Mouse (Mus musculus): ENCODE data around the gene Polrmt. TPM values are rescaled to one million over a fixed set of nuclear protein-coding genes. Genes with fewer than 3 reads are reported as not detected.

Gene Polrmt
- total RNA-seq, 2 experiments from 2014 or later = 9.7 to 20.9 TPM

- no peak for ATAC-seq (ENCODE audit: poor library complexity, severe bottlenecking)
Observed at GRCm38 (mm10) chr10:79693580-79694378, 52.6 kb downstream of the Polrmt start.

GRCm38 (mm10) chr10:79691986-79692548 lies 54.3 kb downstream of the Polrmt start:
- ATAC-seq (ENCODE audit: poor library complexity, severe bottlenecking) = no peak

DNA sequence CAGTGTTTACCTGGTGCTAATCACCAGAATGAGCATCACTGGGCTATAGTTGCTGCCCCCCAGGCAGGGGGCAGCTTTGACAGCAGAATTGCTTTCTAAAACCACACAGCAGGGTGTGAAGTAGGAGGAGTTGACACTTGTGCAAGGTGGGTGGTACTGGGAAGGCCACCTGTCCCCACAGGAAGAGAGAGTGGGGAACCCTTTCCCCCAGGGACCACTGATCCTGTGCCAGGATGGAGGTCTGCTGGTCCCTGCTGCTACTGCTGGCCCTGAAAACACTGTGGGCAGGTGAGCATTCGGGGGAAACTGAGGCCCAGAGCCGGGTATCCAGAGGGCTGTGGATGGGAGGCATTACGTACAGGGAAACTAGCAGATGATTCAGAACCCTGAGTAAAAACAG lies 57.2 kb downstream of the Polrmt start:
- no peak for ATAC-seq (ENCODE audit: poor library complexity, severe bottlenecking)

DNA sequence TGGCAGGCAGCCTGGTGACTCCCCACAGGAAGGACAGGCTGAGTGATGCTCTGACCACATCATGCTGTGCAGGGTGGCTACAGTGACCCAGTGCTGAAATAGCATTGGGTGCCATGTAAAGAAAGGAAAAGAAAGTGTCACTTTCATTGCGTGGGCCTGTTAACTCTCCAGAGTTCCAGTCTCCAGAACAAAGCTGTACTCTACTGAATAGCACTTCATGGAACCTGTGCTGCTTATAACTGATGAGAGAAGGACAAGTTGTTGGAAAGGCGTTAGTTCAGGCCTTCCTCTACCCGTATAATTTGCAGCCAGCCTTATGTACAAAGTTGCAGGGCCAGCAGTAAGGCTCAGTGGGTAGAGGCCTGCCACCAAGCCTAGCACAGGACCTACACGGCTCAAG lies 57.7 kb downstream of the Polrmt start, which contains the start of gene Gzmm:
TSS of gene Gzmm (plus strand) at position 301 of the 400 bp plus-strand sequence.
- ATAC-seq (ENCODE audit: poor library complexity, severe bottlenecking) = no peak

- ATAC-seq (ENCODE audit: poor library complexity, severe bottlenecking) = no peak
Observed at GRCm38 (mm10) chr10:79687513-79687912, 58.9 kb downstream of the Polrmt start.

- ATAC-seq (ENCODE audit: poor library complexity, severe bottlenecking) = no peak
Observed at GRCm38 (mm10) chr10:79686691-79687090, 59.7 kb downstream of the Polrmt start.

GRCm38 (mm10) chr10:79686219-79686618 lies 60.2 kb downstream of the Polrmt start:
- ATAC-seq (ENCODE audit: poor library complexity, severe bottlenecking) = no peak

Other genes starting within 250 kb of the Polrmt start
Only the 30 nearest of the 33 such genes appear.
- gene Plpp2, start 212.8 kb downstream of the Polrmt start, total RNA-seq (2015) = 13.5 and 14.7 TPM in 2 replicates
- 3.9 and 5.1 TPM in 2 replicates for gene Plpp2, start 212.8 kb downstream of the Polrmt start, total RNA-seq (2017)
- gene Mier2, start 191.4 kb downstream of the Polrmt start, total RNA-seq (2015) = 5.8 and 7.3 TPM in 2 replicates
- 9.4 and 19.5 TPM in 2 replicates for gene Mier2, start 191.4 kb downstream of the Polrmt start, total RNA-seq (2017)
- not detected in 2 replicates for gene Theg, start 159.2 kb downstream of the Polrmt start, total RNA-seq (2015)
- gene Theg, start 159.2 kb downstream of the Polrmt start, total RNA-seq (2017) = not detected in 2 replicates
- not detected in 2 replicates for gene C2cd4c, start 132.6 kb downstream of the Polrmt start, total RNA-seq (2015)
- gene C2cd4c, start 132.6 kb downstream of the Polrmt start, total RNA-seq (2017) = not detected in 2 replicates
- gene Shc2, start 108.7 kb downstream of the Polrmt start, total RNA-seq (2015) = not detected in 2 replicates
- gene Shc2, start 108.7 kb downstream of the Polrmt start, total RNA-seq (2017) = not detected in 2 replicates
- not detected in 2 replicates for gene Odf3l2, start 100.8 kb downstream of the Polrmt start, total RNA-seq (2015)
- not detected in 2 replicates for gene Odf3l2, start 100.8 kb downstream of the Polrmt start, total RNA-seq (2017)
- gene Madcam1, start 82.0 kb downstream of the Polrmt start, total RNA-seq (2015) = not detected in 2 replicates
- not detected in 2 replicates for gene Madcam1, start 82.0 kb downstream of the Polrmt start, total RNA-seq (2017)
- gene Tpgs1, start 77.2 kb downstream of the Polrmt start, total RNA-seq (2015) = 17.5 and 21.0 TPM in 2 replicates
- 8.8 and 21.1 TPM in 2 replicates for gene Tpgs1, start 77.2 kb downstream of the Polrmt start, total RNA-seq (2017)
- 52.6 and 53.3 TPM in 2 replicates for gene Cdc34, start 64.4 kb downstream of the Polrmt start, total RNA-seq (2015)
- gene Cdc34, start 64.4 kb downstream of the Polrmt start, total RNA-seq (2017) = 70.2 and 100 TPM in 2 replicates
- 2.0 and 2.4 TPM in 2 replicates for gene Gzmm, start 57.6 kb downstream of the Polrmt start, total RNA-seq (2015)
- 0.20 and 0.92 TPM in 2 replicates for gene Gzmm, start 57.6 kb downstream of the Polrmt start, total RNA-seq (2017)
- 289 and 306 TPM in 2 replicates for gene Bsg, start 42.1 kb downstream of the Polrmt start, total RNA-seq (2015)
- gene Bsg, start 42.1 kb downstream of the Polrmt start, total RNA-seq (2017) = 194 and 196 TPM in 2 replicates
- 0.04 TPM in 1 of 2 replicates, not detected in the other for gene Hcn2, start 29.9 kb downstream of the Polrmt start, total RNA-seq (2015)
- gene Hcn2, start 29.9 kb downstream of the Polrmt start, total RNA-seq (2017) = not detected in 2 replicates
- not detected in 2 replicates for gene Fgf22, start 8.5 kb upstream of the Polrmt start, total RNA-seq (2015)
- not detected in 2 replicates for gene Fgf22, start 8.5 kb upstream of the Polrmt start, total RNA-seq (2017)
- gene Rnf126, start 20.4 kb upstream of the Polrmt start, total RNA-seq (2015) = 30.4 and 34.0 TPM in 2 replicates
- 12.5 and 13.0 TPM in 2 replicates for gene Rnf126, start 20.4 kb upstream of the Polrmt start, total RNA-seq (2017)
- gene Fstl3, start 30.7 kb upstream of the Polrmt start, total RNA-seq (2015) = 3.9 and 5.3 TPM in 2 replicates
- 1.7 and 2.7 TPM in 2 replicates for gene Fstl3, start 30.7 kb upstream of the Polrmt start, total RNA-seq (2017)
- 2.7 and 5.6 TPM in 2 replicates for gene Prss57, start 44.4 kb upstream of the Polrmt start, total RNA-seq (2015)
- 1.2 and 1.8 TPM in 2 replicates for gene Prss57, start 44.4 kb upstream of the Polrmt start, total RNA-seq (2017)
- 39.3 and 42.2 TPM in 2 replicates for gene Palm, start 47.0 kb upstream of the Polrmt start, total RNA-seq (2015)
- gene Palm, start 47.0 kb upstream of the Polrmt start, total RNA-seq (2017) = 30.2 and 35.5 TPM in 2 replicates
- not detected in 2 replicates for gene Misp, start 74.4 kb upstream of the Polrmt start, total RNA-seq (2015)
- not detected in 2 replicates for gene Misp, start 74.4 kb upstream of the Polrmt start, total RNA-seq (2017)
- 138 and 144 TPM in 2 replicates for gene Ptbp1, start 107.8 kb upstream of the Polrmt start, total RNA-seq (2015)
- 97.9 and 133 TPM in 2 replicates for gene Ptbp1, start 107.8 kb upstream of the Polrmt start, total RNA-seq (2017)
- gene Prtn3, start 127.9 kb upstream of the Polrmt start, total RNA-seq (2015) = 322 and 372 TPM in 2 replicates
- gene Prtn3, start 127.9 kb upstream of the Polrmt start, total RNA-seq (2017) = 92.6 and 97.3 TPM in 2 replicates
- gene Plppr3, start 128.1 kb upstream of the Polrmt start, total RNA-seq (2015) = 6.2 and 10.6 TPM in 2 replicates
- gene Plppr3, start 128.1 kb upstream of the Polrmt start, total RNA-seq (2017) = 13.2 and 17.6 TPM in 2 replicates
- gene Elane, start 139.7 kb upstream of the Polrmt start, total RNA-seq (2015) = 348 and 366 TPM in 2 replicates
- gene Elane, start 139.7 kb upstream of the Polrmt start, total RNA-seq (2017) = 161 and 164 TPM in 2 replicates
- not detected in 2 replicates for gene Cfd, start 144.3 kb upstream of the Polrmt start, total RNA-seq (2015)
- not detected in 2 replicates for gene Cfd, start 144.3 kb upstream of the Polrmt start, total RNA-seq (2017)
- 12.0 and 13.6 TPM in 2 replicates for gene Med16, start 162.3 kb upstream of the Polrmt start, total RNA-seq (2015)
- gene Med16, start 162.3 kb upstream of the Polrmt start, total RNA-seq (2017) = 17.5 and 18.0 TPM in 2 replicates
- gene Gm26602, start 164.3 kb upstream of the Polrmt start, total RNA-seq (2015) = not detected in 2 replicates
- gene Gm26602, start 164.3 kb upstream of the Polrmt start, total RNA-seq (2017) = not detected in 2 replicates
- gene Kiss1r, start 170.4 kb upstream of the Polrmt start, total RNA-seq (2015) = 0.18 and 0.29 TPM in 2 replicates
- 0.26 and 0.77 TPM in 2 replicates for gene Kiss1r, start 170.4 kb upstream of the Polrmt start, total RNA-seq (2017)
- 118 and 121 TPM in 2 replicates for gene R3hdm4, start 174.6 kb upstream of the Polrmt start, total RNA-seq (2015)
- gene R3hdm4, start 174.6 kb upstream of the Polrmt start, total RNA-seq (2017) = 92.1 and 134 TPM in 2 replicates
- gene Arid3a, start 180.5 kb upstream of the Polrmt start, total RNA-seq (2015) = 36.7 and 38.7 TPM in 2 replicates
- gene Arid3a, start 180.5 kb upstream of the Polrmt start, total RNA-seq (2017) = 59.2 and 67.8 TPM in 2 replicates
- gene Wdr18, start 213.6 kb upstream of the Polrmt start, total RNA-seq (2015) = 10.6 and 15.7 TPM in 2 replicates
- gene Wdr18, start 213.6 kb upstream of the Polrmt start, total RNA-seq (2017) = 7.8 TPM in 2 replicates
- gene Grin3b, start 224.1 kb upstream of the Polrmt start, total RNA-seq (2015) = not detected in 2 replicates
- gene Grin3b, start 224.1 kb upstream of the Polrmt start, total RNA-seq (2017) = 0.18 TPM in 1 of 2 replicates, not detected in the other

Measured in megakaryocyte, adult 5-6 weeks (primary cell).